Mouse (Mus musculus) myocyte (in vitro differentiated cells): ENCODE results near the gene Hspa2.

Source experiments
- E2F4 ChIP-seq: IDR thresholded peaks from one replicate; pipeline ENCODE4 v1.6.1; 2011; ENCODE audit warnings: mild to moderate bottlenecking, control low read depth, moderate library complexity; ENCODE audit not compliant: insufficient read depth
- MAX ChIP-seq: IDR thresholded peaks from one replicate; pipeline ENCODE4 v1.6.1; 2011; ENCODE audit warnings: low read depth, mild to moderate bottlenecking, control low read depth
- MYOD1 ChIP-seq, 3 experiments: IDR thresholded peaks; one replicate each; pipeline ENCODE4 v1.6.1; 2011; ENCODE audit warnings: control low read depth in 2 of 3, low read depth in 2 of 3, mild to moderate bottlenecking in 2 of 3, moderate library complexity in 1 of 3; ENCODE audit not compliant: insufficient read length in 2 of 3, control insufficient read depth in 1 of 3
- MYOG ChIP-seq, 3 experiments: IDR thresholded peaks; one replicate each; pipeline ENCODE4 v1.6.1; 2011; ENCODE audit warnings: control low read depth in 2 of 3, low read depth in 2 of 3, mild to moderate bottlenecking in 2 of 3; ENCODE audit not compliant: insufficient read length in 2 of 3, control insufficient read depth in 1 of 3, insufficient read depth in 1 of 3
- POLR2A ChIP-seq: IDR thresholded peaks from one replicate; pipeline ENCODE4 v1.6.1; 2011; ENCODE audit warnings: low read depth, mild to moderate bottlenecking, control low read depth, moderate library complexity; ENCODE audit not compliant: insufficient read length
- POLR2AphosphoS2 ChIP-seq: IDR thresholded peaks from one replicate; pipeline ENCODE4 v1.6.1; 2011; ENCODE audit warnings: low read depth, control low read depth; ENCODE audit not compliant: insufficient read length
- TCF12 ChIP-seq: IDR thresholded peaks from one replicate; pipeline ENCODE4 v1.6.1; 2011; ENCODE audit warnings: mild to moderate bottlenecking, control low read depth; ENCODE audit not compliant: poor library complexity, insufficient read depth, severe bottlenecking
- TCF3 ChIP-seq: IDR thresholded peaks from one replicate; pipeline ENCODE4 v1.6.1; 2011; ENCODE audit warnings: low read depth, control low read depth; ENCODE audit not compliant: insufficient read length
- USF1 ChIP-seq: IDR thresholded peaks from one replicate; pipeline ENCODE4 v1.6.1; 2011; ENCODE audit warnings: low read depth, mild to moderate bottlenecking, control low read depth, moderate library complexity

DNA sequence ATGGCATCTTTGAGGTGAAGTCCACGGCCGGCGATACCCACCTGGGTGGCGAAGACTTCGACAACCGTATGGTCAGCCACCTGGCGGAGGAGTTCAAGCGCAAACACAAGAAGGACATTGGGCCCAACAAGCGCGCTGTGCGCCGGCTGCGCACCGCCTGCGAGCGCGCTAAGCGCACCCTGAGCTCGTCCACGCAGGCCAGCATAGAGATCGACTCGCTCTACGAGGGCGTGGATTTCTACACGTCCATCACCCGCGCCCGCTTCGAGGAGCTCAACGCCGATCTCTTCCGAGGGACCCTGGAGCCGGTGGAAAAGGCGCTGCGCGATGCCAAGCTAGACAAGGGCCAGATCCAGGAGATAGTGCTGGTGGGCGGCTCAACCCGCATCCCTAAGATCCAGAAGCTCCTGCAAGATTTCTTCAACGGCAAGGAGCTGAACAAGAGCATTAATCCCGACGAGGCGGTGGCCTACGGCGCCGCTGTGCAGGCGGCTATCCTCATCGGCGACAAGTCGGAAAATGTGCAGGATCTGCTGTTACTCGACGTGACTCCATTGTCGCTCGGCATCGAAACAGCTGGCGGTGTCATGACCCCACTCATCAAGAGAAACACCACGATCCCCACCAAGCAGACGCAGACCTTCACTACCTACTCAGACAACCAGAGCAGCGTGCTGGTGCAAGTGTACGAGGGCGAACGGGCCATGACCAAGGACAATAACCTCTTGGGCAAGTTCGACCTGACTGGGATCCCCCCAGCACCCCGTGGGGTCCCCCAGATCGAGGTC lies 1.4 kb downstream of the Hspa2 start:
- TF ChIP-seq TCF12: no peak
- no peak for TF ChIP-seq MYOG (IDR thresholded peaks at IDR 0.05; ENCODE audit: control insufficient read depth in 1 of 3, insufficient read depth in 1 of 3, insufficient read length in 2 of 3, low read depth in 2 of 3)
- TF ChIP-seq POLR2AphosphoS2: no peak
- no peak for TF ChIP-seq POLR2A
- TF ChIP-seq E2F4: no peak
- TF ChIP-seq TCF3: no peak
- TF ChIP-seq MYOD1 (IDR thresholded peaks at IDR 0.05; ENCODE audit: control insufficient read depth in 1 of 3, insufficient read length in 2 of 3, low read depth in 2 of 3): no peak
- TF ChIP-seq MAX: no peak
- TF ChIP-seq USF1: no peak
